Mouse (Mus musculus): ENCODE data around the gene Lrrc25.
"Not testable (repeated sequence)": the region's sequence is repeated elsewhere in the genome, so short reads cannot be mapped to it uniquely, and the experiment has no call there.

Gene Lrrc25

DNA sequence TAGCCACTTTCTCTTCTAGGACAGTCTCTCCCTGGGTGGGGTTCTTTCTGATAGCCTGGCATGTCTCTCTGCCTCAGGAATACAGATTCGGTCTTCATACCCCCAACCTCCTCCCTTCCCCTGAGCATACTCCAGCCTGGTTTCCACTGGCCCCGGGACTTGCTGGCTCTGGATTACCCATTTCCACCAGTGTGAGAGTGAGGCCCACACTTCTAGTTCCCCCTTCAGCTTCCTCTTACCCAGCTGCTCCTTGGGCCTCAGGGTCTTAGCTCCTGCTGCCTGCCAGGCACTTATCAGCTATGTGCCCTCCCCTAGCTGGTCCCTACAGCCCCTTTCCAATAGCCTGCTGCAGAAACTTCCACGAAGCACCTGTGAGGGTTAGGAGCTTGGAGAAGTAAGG lies at the start of gene Lrrc25:
TSS of gene Lrrc25 (plus strand) at position 262 of the 400 bp plus-strand sequence.
- DNase-seq: peak in 1 of 2 experiments; percentile 34

DNA sequence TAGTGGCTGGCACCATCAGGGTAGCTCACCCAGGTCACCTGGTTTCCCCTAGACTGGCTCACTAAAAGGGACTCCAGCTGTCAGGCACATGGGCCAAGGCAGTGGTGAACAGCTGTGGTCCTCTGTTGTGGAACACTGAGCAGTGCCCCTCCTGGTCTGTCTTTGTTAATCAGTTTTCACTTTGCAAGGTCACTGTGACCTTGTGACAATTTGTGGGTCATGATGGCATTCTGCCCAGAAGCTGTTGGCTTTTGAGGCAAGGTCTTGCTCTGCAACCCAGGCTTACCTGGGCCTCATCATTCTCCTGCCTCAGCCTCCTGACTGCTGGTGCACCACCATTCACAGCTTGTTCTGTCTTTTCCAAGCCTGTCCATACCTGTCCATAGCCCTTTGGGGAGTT lies 45.6 kb upstream of the Lrrc25 start:
- DNase-seq: no peak

DNA sequence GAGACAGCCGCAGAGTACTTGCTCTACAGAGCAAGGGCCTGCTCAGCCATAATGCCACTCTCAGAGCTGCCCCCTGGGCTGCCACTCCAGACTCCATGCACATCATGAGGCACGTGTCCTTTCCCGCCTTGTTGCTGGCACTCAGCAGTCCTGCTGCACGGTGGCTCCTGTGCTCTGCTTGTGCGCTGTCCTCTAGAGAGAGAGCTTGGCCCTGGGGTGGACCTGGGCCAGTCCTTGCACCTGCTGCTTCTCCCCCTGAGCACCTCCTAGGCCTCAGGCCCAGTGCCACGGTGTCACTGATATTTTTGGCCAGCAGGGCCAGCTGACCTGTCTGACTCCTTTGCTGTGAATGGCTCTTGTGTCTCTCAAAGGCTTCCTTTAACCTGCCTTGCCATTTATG lies 45.0 kb upstream of the Lrrc25 start:
- DNase-seq: no peak

DNA sequence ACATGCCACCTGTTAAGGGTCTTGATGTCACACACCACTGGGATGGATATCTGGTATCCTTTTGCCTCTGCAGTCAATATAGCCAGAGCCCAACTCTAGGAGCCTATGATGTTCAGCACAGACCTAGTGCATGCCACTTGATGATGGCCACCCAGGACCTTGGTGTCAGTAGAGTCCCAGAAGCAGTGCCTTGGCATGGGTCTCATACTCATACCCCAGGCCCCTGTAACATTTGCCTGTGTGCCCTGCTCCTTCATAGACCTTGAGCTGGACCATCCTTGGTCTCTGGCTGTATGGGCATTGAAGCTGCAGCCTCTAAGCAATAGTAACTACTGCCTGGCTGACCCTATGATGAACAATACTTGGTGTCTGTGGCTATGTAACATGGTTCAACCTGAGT lies 41.7 kb upstream of the Lrrc25 start:
- DNase-seq: no peak

DNA sequence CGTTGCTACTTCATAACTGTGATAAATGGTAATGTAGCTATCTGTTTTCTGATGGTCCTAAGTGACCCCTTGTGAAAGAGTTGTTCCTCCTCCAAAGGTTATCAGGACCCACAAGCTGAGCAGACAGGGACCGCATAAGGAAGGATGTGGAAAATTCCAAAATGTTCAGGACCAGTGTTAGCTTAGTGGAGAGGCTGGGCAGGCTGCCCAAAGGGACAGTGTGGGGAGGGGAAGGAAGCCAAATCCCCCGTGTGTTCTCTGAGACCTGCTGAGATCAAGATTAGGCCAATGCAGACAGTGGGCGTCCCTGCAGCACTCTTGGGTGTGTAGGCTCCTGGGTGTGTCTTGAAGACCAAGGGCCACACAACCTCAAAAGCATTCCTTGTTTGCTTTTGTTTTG lies 41.0 kb upstream of the Lrrc25 start:
- DNase-seq: no peak

DNA sequence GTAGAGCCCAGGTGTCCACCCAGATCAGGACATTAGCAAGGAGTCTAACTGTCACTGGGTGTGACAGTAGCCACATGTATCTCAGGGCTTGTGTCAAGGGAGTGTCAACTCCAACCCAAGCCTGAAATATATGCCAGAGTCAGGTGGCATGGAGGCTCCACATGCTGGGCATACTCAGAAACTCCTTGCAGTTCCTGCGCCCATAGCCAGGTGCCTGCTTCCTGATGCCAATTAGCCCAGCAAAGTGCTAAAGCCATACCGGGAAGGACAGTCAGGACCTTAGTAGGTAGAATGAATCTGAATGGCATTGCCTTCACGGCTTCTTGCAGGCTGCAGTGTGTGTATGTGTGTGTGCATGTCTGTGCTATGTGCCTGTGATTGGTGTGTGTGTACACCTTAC lies 38.7 kb upstream of the Lrrc25 start:
- DNase-seq: no peak

DNA sequence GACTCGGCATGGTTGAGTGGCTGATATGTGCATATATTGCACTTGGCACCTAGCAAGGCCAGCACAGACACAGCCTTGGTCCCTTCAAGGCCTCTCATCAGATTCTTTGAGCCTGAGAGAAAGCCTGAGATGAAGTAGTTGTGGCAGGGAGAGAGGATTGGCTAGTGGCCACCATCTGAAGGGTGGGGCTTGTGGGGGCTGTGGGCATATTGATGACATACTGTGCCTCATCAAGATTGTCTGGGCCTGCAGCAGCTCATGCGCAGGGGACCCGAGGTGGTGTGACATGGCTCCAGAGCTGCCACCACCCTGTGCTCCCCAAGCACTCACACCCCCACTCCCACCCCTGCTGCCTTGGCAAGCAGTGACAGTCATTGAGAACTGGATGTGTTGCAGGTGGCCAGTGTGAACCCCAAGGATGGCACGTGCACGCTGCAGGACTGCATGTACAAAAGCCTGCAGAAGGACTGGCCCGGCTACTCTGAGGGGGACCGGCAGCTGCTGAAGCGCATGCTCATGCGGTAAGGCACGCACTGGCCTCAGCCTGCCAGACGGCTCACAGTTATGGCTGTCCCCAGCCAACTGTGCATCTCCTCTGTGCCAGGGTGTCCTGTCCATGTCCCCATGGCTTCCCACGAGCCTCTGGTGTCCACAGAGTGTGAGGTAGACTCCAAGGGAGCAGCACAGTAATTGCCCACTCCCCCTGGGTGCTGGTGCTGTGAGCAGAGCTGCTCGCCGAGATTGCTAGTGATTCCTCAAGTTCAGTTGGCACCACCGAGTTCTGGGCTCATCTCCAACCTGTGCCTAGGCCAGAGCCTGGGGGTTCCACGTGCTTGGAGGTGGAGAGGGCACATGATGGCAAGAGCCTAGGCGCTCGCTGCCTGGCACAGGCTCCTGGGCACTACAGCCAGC lies 32.2 kb upstream of the Lrrc25 start:
- no peak for DNase-seq

DNA sequence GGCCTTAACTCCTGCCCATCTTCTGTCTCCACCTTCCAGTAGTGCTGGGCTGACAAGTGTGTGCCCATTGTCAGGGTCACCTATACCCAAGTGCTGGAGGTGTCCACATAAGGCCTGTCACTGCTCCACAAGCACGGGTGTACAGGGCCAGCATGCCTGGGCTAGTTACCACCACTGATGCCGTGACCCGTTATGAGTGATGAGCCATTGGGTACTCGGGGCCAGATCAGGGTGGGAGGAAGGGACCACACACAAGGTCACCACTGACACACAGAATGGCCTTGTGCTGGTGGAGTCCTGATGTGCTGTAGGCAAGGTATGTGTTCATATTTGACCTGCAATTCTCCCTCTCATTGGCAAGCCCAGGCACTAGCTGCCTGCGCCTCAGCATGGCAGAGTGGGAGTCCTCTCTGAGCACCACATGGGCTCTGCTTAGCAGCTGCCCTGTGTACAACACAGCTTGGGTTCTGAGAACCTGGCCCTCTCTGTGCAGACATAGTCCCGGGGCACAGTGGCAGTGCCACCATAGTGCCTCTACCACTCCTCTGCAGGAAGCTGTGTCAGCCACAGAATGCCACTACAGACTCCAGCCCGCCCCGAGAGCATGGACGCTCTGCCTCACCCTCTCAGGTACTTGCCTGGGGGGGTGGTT lies 31.2 kb upstream of the Lrrc25 start:
- DNase-seq: no peak

DNA sequence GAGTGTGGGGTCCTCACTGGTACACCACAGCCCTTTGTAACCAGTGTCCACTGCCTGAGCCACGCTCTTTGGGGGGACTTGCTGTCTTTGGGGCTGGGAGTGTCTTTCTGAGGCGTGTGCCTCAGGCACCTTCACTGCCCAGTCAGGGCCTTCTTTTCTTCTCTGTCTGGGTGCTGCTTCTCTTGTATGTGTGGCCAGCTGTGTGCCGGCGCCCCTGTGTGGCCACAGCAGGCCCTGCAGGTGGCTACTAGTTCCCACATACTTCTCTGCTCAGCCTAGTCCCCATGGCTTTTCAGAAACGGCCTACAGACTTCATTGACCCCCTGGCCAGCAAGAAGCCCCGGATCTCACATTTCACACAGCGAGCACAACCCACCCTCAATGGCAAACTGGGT lies 30.7 kb upstream of the Lrrc25 start:
- DNase-seq: peak; percentile 78 to 79

DNA sequence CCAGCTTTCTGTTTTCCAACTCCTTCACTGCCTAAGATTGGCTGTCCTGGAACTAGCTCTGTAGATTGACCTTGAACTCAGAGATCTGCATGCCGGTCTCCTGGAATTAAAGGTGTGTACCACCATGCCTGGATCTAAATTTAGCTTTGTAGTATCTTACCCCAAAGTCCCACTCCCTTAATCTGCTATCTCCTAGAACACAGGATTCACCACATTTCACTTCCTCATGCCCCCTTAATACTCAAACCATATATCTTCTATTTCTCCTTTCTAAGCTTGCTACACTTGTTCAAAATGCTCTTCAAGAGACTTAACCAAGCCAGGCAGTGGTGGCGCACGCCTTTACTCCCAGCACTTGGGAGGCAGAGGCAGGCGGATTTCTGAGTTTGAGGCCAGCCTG lies 28.0 kb upstream of the Lrrc25 start:
- not testable (repeated sequence) for DNase-seq

DNA sequence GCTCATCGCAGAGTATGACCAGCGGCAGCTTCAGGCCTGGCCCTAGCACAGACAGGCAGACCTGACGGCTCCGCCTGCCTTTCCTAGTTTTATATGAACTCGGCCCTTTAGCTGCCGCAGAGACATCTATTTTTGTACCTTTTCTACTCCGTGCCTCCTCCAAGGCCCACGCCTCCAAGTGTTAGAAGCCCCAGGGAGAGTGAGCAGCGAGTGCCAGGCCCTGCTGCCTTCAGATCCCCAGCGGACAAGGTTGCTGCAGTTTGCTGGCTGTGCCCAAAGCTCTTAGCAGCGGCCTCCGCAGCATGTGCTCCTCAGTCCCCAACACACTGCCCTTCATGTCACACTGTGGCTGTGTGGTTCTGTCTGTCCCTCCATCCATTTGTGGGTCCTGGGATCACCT lies 24.4 kb upstream of the Lrrc25 start:
- DNase-seq: no peak

DNA sequence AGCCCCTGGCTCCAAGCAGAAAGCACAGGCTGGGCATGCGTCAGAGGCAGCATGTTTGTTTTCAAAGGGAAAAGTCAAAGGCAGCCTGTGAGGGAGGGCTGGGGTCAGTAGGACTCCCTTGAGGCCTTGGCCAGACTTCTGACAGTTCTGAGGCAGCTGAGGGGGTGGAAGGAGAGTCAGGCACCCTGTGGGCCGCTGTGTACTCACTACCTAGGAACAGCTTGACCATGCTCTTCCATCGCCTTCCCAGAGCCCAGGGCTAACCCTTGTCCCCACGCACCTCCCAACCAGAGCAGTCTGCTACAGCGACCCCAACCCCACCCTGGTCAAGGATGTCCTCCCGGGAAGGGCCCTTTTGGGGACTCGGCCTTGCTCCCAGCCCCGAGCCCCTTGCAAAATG lies 22.8 kb upstream of the Lrrc25 start:
- DNase-seq: peak in 1 of 2 experiments; percentile 55

DNA sequence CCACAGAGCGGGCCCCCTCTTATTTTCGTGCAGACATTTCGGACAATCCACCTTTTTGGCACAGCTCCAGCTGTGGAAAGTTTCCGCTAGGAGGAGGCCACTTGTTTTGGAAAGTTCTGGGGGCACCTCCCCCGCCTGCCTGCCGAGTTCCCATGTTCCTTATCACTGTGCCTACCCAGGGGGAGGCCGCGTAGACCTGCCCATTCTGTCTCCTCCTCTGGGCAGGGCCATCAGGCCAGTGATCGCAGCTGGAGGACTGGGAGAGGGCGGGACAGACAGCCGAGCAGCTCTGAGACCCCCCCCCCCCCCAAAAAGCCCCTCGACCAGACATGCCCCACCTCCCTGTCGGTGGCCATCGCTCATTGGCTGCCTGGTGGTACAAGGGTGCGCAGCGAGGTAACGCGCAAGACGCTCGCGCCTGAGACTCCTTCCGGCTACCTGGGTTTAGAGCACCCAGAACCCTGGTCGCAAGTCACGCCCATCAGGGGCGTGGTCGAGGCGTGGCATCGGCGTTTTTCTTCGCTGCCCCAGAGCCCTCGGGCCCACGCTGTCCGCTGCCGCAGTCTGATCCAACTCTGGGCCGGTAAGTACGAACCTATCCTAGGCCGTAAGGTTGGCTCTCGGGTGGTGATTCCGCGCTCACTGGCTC lies 21.9 kb upstream of the Lrrc25 start, which contains the start of gene Isyna1:
TSS of gene Isyna1 (plus strand) at position 413 of the 649 bp plus-strand sequence.
- peak; percentile 91 to 93 for DNase-seq

DNA sequence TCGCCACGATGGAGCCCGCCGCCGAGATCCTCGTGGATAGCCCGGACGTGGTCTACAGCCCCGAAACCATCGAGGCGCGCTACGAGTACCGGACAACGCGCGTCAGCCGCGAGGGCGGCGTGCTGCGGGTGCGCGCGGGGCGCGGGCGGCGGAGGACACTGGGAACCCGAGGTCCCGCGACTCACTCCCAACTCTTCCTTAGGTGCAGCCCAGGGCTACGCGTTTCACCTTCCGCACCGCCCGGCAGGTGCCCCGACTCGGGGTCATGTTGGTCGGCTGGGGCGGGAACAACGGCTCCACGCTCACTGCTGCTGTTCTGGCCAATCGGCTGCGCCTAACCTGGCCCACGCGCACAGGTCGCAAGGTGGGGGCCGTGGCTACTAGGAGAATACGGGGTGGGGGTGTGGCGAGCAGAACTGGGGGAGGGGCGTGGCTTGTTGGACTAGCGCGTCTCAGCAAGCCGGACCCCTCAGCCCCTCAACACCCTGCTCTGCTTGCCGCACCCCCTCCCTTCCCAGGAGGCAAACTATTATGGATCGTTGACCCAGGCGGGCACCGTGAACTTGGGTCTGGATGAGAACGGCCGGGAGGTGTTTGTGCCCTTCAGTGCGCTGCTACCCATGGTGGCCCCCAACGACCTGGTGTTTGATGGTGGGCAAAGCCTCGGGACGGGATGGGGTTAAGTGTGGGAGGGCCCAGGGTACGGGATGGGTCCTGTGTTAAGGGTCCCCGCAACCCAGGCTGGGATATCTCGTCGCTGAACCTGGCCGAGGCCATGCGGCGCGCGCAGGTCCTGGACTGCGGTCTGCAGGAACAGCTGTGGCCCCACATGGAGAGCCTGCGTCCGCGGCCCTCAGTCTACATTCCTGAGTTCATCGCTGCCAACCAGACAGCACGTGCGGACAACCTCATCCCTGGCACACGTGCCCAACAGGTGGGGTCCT lies 21.1 kb upstream of the Lrrc25 start:
- DNase-seq: peak in 1 of 2 experiments; percentile 66

DNA sequence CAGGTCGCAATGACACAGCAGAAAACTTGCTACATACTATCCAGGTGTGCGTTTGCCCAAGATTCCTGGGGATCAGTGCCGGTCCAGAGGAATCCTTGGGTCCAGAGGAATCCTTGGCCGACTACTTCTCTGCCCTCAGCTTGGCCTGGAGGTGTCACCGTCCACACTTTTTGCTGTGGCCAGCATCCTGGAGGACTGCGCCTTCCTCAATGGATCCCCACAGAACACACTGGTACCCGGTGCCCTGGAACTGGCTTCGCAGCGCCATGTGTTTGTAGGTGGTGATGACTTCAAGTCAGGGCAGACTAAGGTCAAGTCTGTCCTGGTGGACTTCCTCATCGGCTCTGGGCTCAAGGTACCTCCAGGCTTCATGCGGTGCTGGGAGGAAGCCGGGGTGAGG lies 20.1 kb upstream of the Lrrc25 start:
- DNase-seq: peak in 1 of 2 experiments; percentile 31

DNA sequence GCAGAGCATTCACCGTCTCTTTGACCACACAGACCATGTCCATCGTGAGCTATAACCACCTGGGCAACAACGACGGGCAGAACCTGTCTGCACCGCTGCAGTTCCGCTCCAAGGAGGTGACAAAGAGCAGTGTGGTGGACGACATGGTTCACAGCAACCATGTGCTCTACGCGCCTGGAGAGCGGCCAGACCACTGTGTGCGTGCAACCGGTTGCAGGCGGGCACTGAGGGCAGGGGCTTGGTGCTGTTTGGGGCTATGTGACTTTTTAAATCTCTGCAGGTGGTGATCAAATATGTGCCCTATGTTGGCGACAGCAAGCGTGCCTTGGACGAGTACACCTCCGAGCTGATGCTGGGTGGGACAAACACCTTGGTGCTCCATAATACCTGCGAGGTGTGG lies 19.7 kb upstream of the Lrrc25 start:
- DNase-seq: no peak

DNA sequence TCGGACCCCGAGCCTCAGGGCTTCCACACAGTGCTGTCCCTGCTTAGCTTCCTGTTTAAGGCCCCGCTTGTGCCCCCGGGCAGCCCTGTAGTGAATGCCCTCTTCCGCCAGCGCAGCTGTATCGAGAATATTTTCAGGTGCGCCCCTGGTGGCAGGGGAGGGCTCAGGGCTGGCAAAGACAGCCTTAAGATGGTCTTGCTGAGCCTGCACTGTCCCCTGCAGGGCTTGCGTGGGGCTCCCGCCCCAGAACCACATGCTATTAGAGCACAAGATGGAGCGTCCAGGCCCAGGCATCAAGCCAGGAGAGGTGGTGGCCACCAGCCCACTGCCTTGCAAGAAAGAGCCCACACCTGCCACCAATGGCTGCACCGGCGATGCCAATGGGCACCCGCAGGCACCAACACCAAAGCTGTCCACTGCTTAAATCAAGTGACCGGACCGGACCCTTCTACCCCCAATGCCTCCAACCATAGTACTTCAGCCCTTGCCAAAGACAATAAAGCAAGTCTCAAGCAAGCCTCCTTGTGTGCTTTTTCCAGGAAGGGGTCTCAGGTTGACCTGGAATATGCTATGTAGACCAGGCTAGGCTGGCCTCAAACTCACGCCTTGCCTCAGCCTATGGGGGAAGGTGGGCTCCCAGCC lies 19.1 kb upstream of the Lrrc25 start:
- peak in 1 of 2 experiments; percentile 44 for DNase-seq

DNA sequence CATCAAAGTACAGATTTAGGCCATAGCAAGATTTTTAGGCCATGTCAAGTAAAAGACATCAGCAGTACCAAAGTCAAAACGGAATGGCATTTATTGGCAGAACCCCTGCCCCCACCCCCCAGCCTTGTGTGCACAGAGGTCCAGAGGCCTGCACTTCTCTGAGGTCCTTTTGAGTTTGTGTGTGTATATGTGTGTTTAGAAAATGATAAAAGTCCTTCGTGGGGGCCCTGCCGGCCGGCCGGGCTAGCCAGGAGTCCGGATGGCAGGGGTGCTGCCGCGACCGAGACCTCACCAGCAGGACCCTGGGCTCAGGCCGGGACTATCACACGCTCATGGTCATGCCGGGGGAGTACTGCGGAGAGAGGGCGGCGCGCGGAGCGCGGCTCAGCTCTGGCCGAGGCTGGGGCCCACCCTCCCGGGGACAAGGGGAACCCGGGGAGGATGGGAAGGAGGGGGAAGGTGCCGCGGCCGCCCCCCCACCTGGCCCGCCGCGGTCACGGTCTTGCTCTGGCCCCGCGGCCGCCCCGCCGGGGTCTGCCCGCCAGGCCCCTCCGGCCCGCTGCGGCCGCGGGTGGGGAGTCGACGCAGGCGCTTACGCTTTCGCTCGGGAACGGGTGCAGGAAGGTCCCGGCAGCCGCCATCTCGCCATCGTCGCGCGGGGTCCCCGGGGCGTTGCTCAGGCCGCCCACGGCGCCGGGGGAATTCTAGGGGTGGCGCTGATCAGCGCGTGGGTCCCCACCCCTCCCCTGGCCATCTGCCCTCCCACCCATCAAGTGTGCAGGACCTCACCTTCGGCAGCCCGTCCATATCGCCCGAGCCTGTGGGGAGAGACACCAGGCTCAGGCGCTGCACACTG lies 18.3 kb upstream of the Lrrc25 start:
- DNase-seq: peak in 1 of 2 experiments; percentile 43

DNA sequence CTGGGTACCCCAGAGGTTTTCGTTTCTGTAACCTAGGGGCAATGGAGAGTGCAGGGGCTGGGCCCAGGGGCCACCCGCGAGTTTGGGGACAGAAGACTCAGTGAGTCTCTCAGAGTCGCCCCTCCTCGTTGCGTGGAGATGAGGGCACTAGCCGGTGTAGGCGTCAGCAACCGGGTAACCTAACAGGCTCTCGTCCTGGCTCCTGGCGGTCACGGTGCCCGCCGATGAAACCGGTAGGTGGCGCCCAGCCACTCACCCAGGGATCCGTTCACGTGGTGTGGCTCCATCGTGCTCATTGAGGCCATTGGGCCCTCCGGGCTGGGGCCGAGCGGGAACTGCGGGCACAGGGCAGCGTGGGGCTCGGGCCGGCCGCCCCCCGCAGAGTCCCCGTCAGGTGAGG lies 17.7 kb upstream of the Lrrc25 start:
- peak; percentile 89 for DNase-seq

DNA sequence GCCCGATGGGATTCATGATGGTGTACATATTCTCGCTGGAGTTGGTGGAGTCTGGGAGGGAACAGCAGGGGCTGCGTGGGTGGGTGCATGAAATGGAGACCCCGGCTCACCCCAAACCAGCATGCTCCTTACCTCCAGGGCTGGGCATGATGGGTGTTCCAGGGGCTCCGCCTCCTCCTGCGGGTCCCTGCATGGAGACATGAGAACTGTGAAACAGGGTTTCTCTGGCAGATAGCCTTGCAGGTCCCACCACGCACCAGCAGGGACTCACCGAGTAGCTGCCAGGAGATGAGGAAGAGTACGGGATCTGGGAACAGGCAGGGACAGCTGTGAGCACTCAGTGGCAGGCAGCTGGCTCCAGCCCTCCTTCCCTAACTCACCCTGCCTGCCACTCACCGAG lies 17.2 kb upstream of the Lrrc25 start:
- peak in 1 of 2 experiments; percentile 55 for DNase-seq

Data from lung, postnatal 4 days (tissue).